Mouse (Mus musculus) myocyte (in vitro differentiated cells): Measurements from ENCODE around the gene Necab2. TPM values are rescaled to one million over a fixed set of nuclear protein-coding genes. Genes with fewer than 3 reads are reported as not detected.

ENCODE experiments used
- H3K27me3 ChIP-seq: one replicate; pipeline ENCODE4 v1.6.1; 2011; ENCODE audit not compliant: control insufficient read depth, insufficient read depth, insufficient read length
- H3K36me3 ChIP-seq: one replicate; pipeline ENCODE4 v1.6.1; 2011; ENCODE audit not compliant: control insufficient read depth, insufficient read depth
- H3K4me2 ChIP-seq: one replicate; pipeline ENCODE4 v1.6.1; 2011; ENCODE audit warnings: low read depth, control low read depth
- H3K4me3 ChIP-seq: one replicate; pipeline ENCODE4 v1.5.1; 2011; ENCODE audit warnings: mild to moderate bottlenecking, control low read depth, moderate library complexity
- H3K79me2 ChIP-seq: one replicate; pipeline ENCODE4 v1.6.1; 2011; ENCODE audit not compliant: control insufficient read depth, insufficient read depth
- H3ac ChIP-seq: one replicate; pipeline ENCODE4 v1.6.1; 2011; ENCODE audit not compliant: control insufficient read depth, insufficient read length
- CEBPB ChIP-seq: IDR thresholded peaks from 2 replicates; pipeline ENCODE4 v1.6.1; 2011; ENCODE audit warnings: mild to moderate bottlenecking, moderate library complexity; ENCODE audit not compliant: poor library complexity, insufficient read depth, severe bottlenecking
- E2F4 ChIP-seq: IDR thresholded peaks from one replicate; pipeline ENCODE4 v1.6.1; 2011; ENCODE audit warnings: mild to moderate bottlenecking, control low read depth, moderate library complexity; ENCODE audit not compliant: insufficient read depth
- MAX ChIP-seq: IDR thresholded peaks from one replicate; pipeline ENCODE4 v1.6.1; 2011; ENCODE audit warnings: low read depth, mild to moderate bottlenecking, control low read depth
- MYOD1 ChIP-seq, 3 experiments: IDR thresholded peaks; one replicate each; pipeline ENCODE4 v1.6.1; 2011; ENCODE audit warnings: control low read depth in 2 of 3, low read depth in 2 of 3, mild to moderate bottlenecking in 2 of 3, moderate library complexity in 1 of 3; ENCODE audit not compliant: insufficient read length in 2 of 3, control insufficient read depth in 1 of 3
- MYOG ChIP-seq, 3 experiments: IDR thresholded peaks; one replicate each; pipeline ENCODE4 v1.6.1; 2011; ENCODE audit warnings: control low read depth in 2 of 3, low read depth in 2 of 3, mild to moderate bottlenecking in 2 of 3; ENCODE audit not compliant: insufficient read length in 2 of 3, control insufficient read depth in 1 of 3, insufficient read depth in 1 of 3
- POLR2A ChIP-seq: IDR thresholded peaks from one replicate; pipeline ENCODE4 v1.6.1; 2011; ENCODE audit warnings: low read depth, mild to moderate bottlenecking, control low read depth, moderate library complexity; ENCODE audit not compliant: insufficient read length
- POLR2AphosphoS2 ChIP-seq: IDR thresholded peaks from one replicate; pipeline ENCODE4 v1.6.1; 2011; ENCODE audit warnings: low read depth, control low read depth; ENCODE audit not compliant: insufficient read length
- REST ChIP-seq: IDR thresholded peaks from one replicate; pipeline ENCODE4 v1.6.1; 2011; ENCODE audit warnings: mild to moderate bottlenecking, control low read depth, moderate library complexity; ENCODE audit not compliant: insufficient read depth, insufficient read length
- SRF ChIP-seq: IDR thresholded peaks from one replicate; pipeline ENCODE4 v1.6.1; 2011; ENCODE audit warnings: low read depth; ENCODE audit not compliant: control insufficient read depth, insufficient read length
- TCF12 ChIP-seq: IDR thresholded peaks from one replicate; pipeline ENCODE4 v1.6.1; 2011; ENCODE audit warnings: mild to moderate bottlenecking, control low read depth; ENCODE audit not compliant: poor library complexity, insufficient read depth, severe bottlenecking
- TCF3 ChIP-seq: IDR thresholded peaks from one replicate; pipeline ENCODE4 v1.6.1; 2011; ENCODE audit warnings: low read depth, control low read depth; ENCODE audit not compliant: insufficient read length
- USF1 ChIP-seq: IDR thresholded peaks from one replicate; pipeline ENCODE4 v1.6.1; 2011; ENCODE audit warnings: low read depth, mild to moderate bottlenecking, control low read depth, moderate library complexity
- polyA plus RNA-seq: library from polyadenylated mRNA; unstranded; fragments of >200 nt; fragmentation: generic; extraction: Trizol; gene quantifications from one replicate; pipeline ENCODE4 v1.2.1, GENCODE M21; 2012; ENCODE audit warnings: missing spikeins

Necab2 gene
- polyA plus RNA-seq, 1 experiment = not detected

- Histone ChIP-seq H3K4me2 (peak overlapping the region; percentile 16), H3K27me3 (no peaks in the 10 kb centered on the region), H3K79me2 (no peaks in the 10 kb centered on the region), H3K36me3 (no peaks in the 10 kb centered on the region), H3K4me3 (no peak overlapping the region), H3ac (no peak overlapping the region)
- TF ChIP-seq POLR2A = no peak
- no peak for TF ChIP-seq TCF12
- no peak for TF ChIP-seq SRF
- no peak for TF ChIP-seq E2F4
- no peak for TF ChIP-seq MAX
- no peak for TF ChIP-seq TCF3
- no peak for TF ChIP-seq REST
- no peak for TF ChIP-seq POLR2AphosphoS2
- no peak for TF ChIP-seq CEBPB
- TF ChIP-seq MYOG (IDR thresholded peaks at IDR 0.05; ENCODE audit: control insufficient read depth in 1 of 3, insufficient read depth in 1 of 3, insufficient read length in 2 of 3, low read depth in 2 of 3) = no peak
- no peak for TF ChIP-seq USF1
- no peak for TF ChIP-seq MYOD1 (IDR thresholded peaks at IDR 0.05; ENCODE audit: control insufficient read depth in 1 of 3, insufficient read length in 2 of 3, low read depth in 2 of 3)
Observed at GRCm38 (mm10) chr8:119424199-119424733, 22.3 kb upstream of the Necab2 start.

- Histone ChIP-seq H3K27me3 (no peaks in the 10 kb centered on the region), H3K36me3 (no peaks in the 10 kb centered on the region), H3K4me2 (no peak overlapping the region), H3ac (no peak overlapping the region), H3K4me3 (no peak overlapping the region), H3K79me2 (no peaks in the 10 kb centered on the region)
- TF ChIP-seq E2F4 (no peak), MYOD1 (IDR thresholded peaks at IDR 0.05; ENCODE audit: control insufficient read depth in 1 of 3, insufficient read length in 2 of 3, low read depth in 2 of 3) (peak in 1 of 3 experiments; percentile 23), POLR2A (no peak), REST (no peak), TCF12 (no peak), MAX (no peak)
Observed at GRCm38 (mm10) chr8:119424740-119425139, 21.8 kb upstream of the Necab2 start.

GRCm38 (mm10) chr8:119425533-119425932 lies 21.0 kb upstream of the Necab2 start:
- H3K4me2 ChIP-seq = no peak overlapping the region
- H3ac ChIP-seq = no peak overlapping the region
- no peaks in the 10 kb centered on the region for H3K79me2 ChIP-seq
- H3K4me3 ChIP-seq = no peak overlapping the region
- no peaks in the 10 kb centered on the region for H3K27me3 ChIP-seq
- TF ChIP-seq USF1 = no peak
- no peak for TF ChIP-seq POLR2AphosphoS2
- no peak for TF ChIP-seq E2F4
- TF ChIP-seq REST = no peak
- TF ChIP-seq MYOG (IDR thresholded peaks at IDR 0.05; ENCODE audit: control insufficient read depth in 1 of 3, insufficient read depth in 1 of 3, insufficient read length in 2 of 3, low read depth in 2 of 3) = no peak
- no peak for TF ChIP-seq MYOD1 (IDR thresholded peaks at IDR 0.05; ENCODE audit: control insufficient read depth in 1 of 3, insufficient read length in 2 of 3, low read depth in 2 of 3)
- no peak for TF ChIP-seq SRF
- TF ChIP-seq TCF12 = no peak
- TF ChIP-seq POLR2A = no peak
- no peak for TF ChIP-seq CEBPB
- TF ChIP-seq MAX = no peak
- TF ChIP-seq TCF3 = no peak
- no peaks in the 10 kb centered on the region for H3K36me3 ChIP-seq

DNA sequence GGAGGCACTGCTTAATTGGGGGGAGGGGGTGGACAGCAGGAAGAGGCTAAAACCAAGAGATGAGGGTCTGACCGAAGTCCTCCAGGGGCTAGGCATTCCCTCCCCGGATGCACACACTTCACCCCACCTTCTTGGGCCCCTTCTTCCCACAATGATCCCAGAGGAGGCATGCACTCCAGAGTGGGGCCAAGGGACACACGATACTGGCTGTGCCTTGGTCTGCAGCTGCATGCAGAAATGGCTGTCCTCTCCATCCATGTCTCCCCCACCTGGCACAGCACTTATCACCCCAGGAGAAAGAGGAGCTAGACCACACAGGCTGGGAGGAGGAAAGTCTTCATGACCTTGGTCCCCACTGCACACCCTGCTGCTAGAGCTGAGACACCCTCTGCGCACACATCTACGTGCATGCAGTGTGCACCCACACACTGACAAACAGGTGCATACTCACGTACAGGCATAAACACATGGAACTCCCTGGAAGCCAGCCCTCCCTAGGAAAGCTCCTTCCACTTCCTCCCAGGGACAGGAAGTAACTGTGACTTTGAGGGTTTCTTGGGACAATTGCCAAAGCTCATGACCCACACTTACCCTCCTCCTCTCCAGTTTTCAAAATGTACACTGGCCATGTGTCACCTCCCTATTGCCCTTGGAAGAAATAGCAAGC lies 20.3 kb upstream of the Necab2 start:
- H3K27me3 ChIP-seq = no peaks in the 10 kb centered on the region
- no peaks in the 10 kb centered on the region for H3K79me2 ChIP-seq
- no peaks in the 10 kb centered on the region for H3K36me3 ChIP-seq
- no peak overlapping the region for H3K4me2 ChIP-seq
- H3ac ChIP-seq = no peak overlapping the region
- TF ChIP-seq MYOD1 (IDR thresholded peaks at IDR 0.05; ENCODE audit: control insufficient read depth in 1 of 3, insufficient read length in 2 of 3, low read depth in 2 of 3) = peak in 1 of 3 experiments; percentile 47
- TF ChIP-seq USF1 = no peak
- H3K4me3 ChIP-seq = no peak overlapping the region

- TF ChIP-seq MYOD1 (IDR thresholded peaks at IDR 0.05; ENCODE audit: control insufficient read depth in 1 of 3, insufficient read length in 2 of 3, low read depth in 2 of 3) (peak in 1 of 3 experiments; percentile 32), REST (no peak)
Observed at GRCm38 (mm10) chr8:119427634-119428349, 18.7 kb upstream of the Necab2 start.

More at GRCm38 (mm10) chr8:119427634-119428349, 18.7 kb upstream of the Necab2 start:
- no peaks in the 10 kb centered on the region for H3K27me3 ChIP-seq
- H3K79me2 ChIP-seq = no peaks in the 10 kb centered on the region
- H3K36me3 ChIP-seq = no peaks in the 10 kb centered on the region
- H3ac ChIP-seq = no peak overlapping the region
- no peak overlapping the region for H3K4me3 ChIP-seq
- peak overlapping the region; percentile 48 for H3K4me2 ChIP-seq
